Mouse (Mus musculus): ENCODE measurements around the gene Fkbp2. TPM values are rescaled to one million over a fixed set of nuclear protein-coding genes. Genes with fewer than 3 reads are reported as not detected.

The Fkbp2 gene
- polyA plus RNA-seq, 1 experiment from 2014 or later: 147 TPM

- Histone ChIP-seq H3K27ac (replicated peaks) (no peak overlapping the region), H3K4me3 (peak overlapping the region; percentile 47), H3K9ac (peak overlapping the region; percentile 57; the same call in 1 of the 2 replicates), H3K9me3 (no peaks in the 10 kb centered on the region), H3K4me1 (replicated peaks) (peaks cover 23% of the 10 kb centered on the region), H3K27me3 (peaks cover 75% of the 10 kb centered on the region), H3K36me3 (no peaks in the 10 kb centered on the region), H3K4me2 (peak overlapping the region; percentile 84)
- no peak for ATAC-seq (ENCODE audit: low FRiP score, low read depth)
- WGBS: 30% methylated on average over 4 of the region's 4 CpGs
Observed at GRCm38 (mm10) chr19:6933102-6933435, 47.2 kb downstream of the Fkbp2 start.

GRCm38 (mm10) chr19:6932018-6932417, 48.3 kb downstream of the Fkbp2 start:
- H3K9ac ChIP-seq: no peak overlapping the region

GRCm38 (mm10) chr19:6931002-6931401, 49.3 kb downstream of the Fkbp2 start:
- H3K9me3 ChIP-seq: no peaks in the 10 kb centered on the region
- no peak overlapping the region for H3K9ac ChIP-seq
- H3K4me1 ChIP-seq (replicated peaks): peaks cover 25% of the 10 kb centered on the region
- WGBS: 11% methylated on average over 1 of the region's 2 CpGs
- no peak overlapping the region for H3K4me2 ChIP-seq
- no peak for ATAC-seq (ENCODE audit: low FRiP score, low read depth)
- peaks cover 82% of the 10 kb centered on the region for H3K27me3 ChIP-seq
- no peak overlapping the region for H3K27ac ChIP-seq (replicated peaks)
- H3K36me3 ChIP-seq: no peaks in the 10 kb centered on the region
- no peak overlapping the region for H3K4me3 ChIP-seq

More at GRCm38 (mm10) chr19:6932018-6932417, 48.3 kb downstream of the Fkbp2 start:
- no peak overlapping the region for H3K4me2 ChIP-seq
- H3K9me3 ChIP-seq: no peaks in the 10 kb centered on the region
- no peak overlapping the region for H3K27ac ChIP-seq (replicated peaks)
- H3K27me3 ChIP-seq: peaks cover 80% of the 10 kb centered on the region
- no peaks in the 10 kb centered on the region for H3K36me3 ChIP-seq
- WGBS: 42% methylated on average over 1 of the region's 1 CpGs
- ATAC-seq (ENCODE audit: low FRiP score, low read depth): no peak
- H3K4me1 ChIP-seq (replicated peaks): peaks cover 17% of the 10 kb centered on the region
- no peak overlapping the region for H3K4me3 ChIP-seq

- no peak for ATAC-seq (ENCODE audit: low FRiP score, low read depth)
- 14% methylated on average over 9 of the region's 9 CpGs for WGBS
- peaks cover 23% of the 10 kb centered on the region for H3K4me1 ChIP-seq (replicated peaks)
- H3K27me3 ChIP-seq: peaks cover 91% of the 10 kb centered on the region
- H3K27ac ChIP-seq (replicated peaks): no peak overlapping the region
- H3K4me3 ChIP-seq: no peak overlapping the region
- H3K9me3 ChIP-seq: no peaks in the 10 kb centered on the region
- H3K4me2 ChIP-seq: no peak overlapping the region
- no peak overlapping the region for H3K9ac ChIP-seq
- no peaks in the 10 kb centered on the region for H3K36me3 ChIP-seq
Observed at GRCm38 (mm10) chr19:6928080-6928479, 52.2 kb downstream of the Fkbp2 start.

Other genes starting within 250 kb of the Fkbp2 start
- gene Rps6ka4, start 139.9 kb downstream of the Fkbp2 start, polyA plus RNA-seq (2015; fragmentation: Nextera tagmentation; extraction: Ambion mirVana): 13.3 and 15.8 TPM in 2 replicates
- gene Ccdc88b, start 122.3 kb downstream of the Fkbp2 start, polyA plus RNA-seq (2015; fragmentation: Nextera tagmentation; extraction: Ambion mirVana): 0.79 and 1.1 TPM in 2 replicates
- gene Trmt112, start 70.8 kb downstream of the Fkbp2 start, polyA plus RNA-seq (2015; fragmentation: Nextera tagmentation; extraction: Ambion mirVana): 104 TPM in 2 replicates
- gene Prdx5, start 70.4 kb downstream of the Fkbp2 start, polyA plus RNA-seq (2015; fragmentation: Nextera tagmentation; extraction: Ambion mirVana): 375 and 392 TPM in 2 replicates
- 17.5 and 18.7 TPM in 2 replicates for gene Esrra, start 58.7 kb downstream of the Fkbp2 start, polyA plus RNA-seq (2015; fragmentation: Nextera tagmentation; extraction: Ambion mirVana)
- 2.0 and 3.1 TPM in 2 replicates for gene Catsperz, start 55.1 kb downstream of the Fkbp2 start, polyA plus RNA-seq (2015; fragmentation: Nextera tagmentation; extraction: Ambion mirVana)
- 9.0 and 13.1 TPM in 2 replicates for gene Kcnk4, start 46.0 kb downstream of the Fkbp2 start, polyA plus RNA-seq (2015; fragmentation: Nextera tagmentation; extraction: Ambion mirVana)
- 90.1 and 99.1 TPM in 2 replicates for gene Bad, start 38.6 kb downstream of the Fkbp2 start, polyA plus RNA-seq (2015; fragmentation: Nextera tagmentation; extraction: Ambion mirVana)
- 64.0 and 79.2 TPM in 2 replicates for gene Gpr137, start 38.0 kb downstream of the Fkbp2 start, polyA plus RNA-seq (2015; fragmentation: Nextera tagmentation; extraction: Ambion mirVana)
- 210 and 211 TPM in 2 replicates for gene Ppp1r14b, start 5.5 kb downstream of the Fkbp2 start, polyA plus RNA-seq (2015; fragmentation: Nextera tagmentation; extraction: Ambion mirVana)
- 13.6 and 14.0 TPM in 2 replicates for gene Plcb3, start 4.0 kb downstream of the Fkbp2 start, polyA plus RNA-seq (2015; fragmentation: Nextera tagmentation; extraction: Ambion mirVana)
- 63.9 and 67.5 TPM in 2 replicates for gene Vegfb, start 7.2 kb upstream of the Fkbp2 start, polyA plus RNA-seq (2015; fragmentation: Nextera tagmentation; extraction: Ambion mirVana)
- gene Dnajc4, start 12.1 kb upstream of the Fkbp2 start, polyA plus RNA-seq (2015; fragmentation: Nextera tagmentation; extraction: Ambion mirVana): 23.7 and 24.2 TPM in 2 replicates
- gene Nudt22, start 15.6 kb upstream of the Fkbp2 start, polyA plus RNA-seq (2015; fragmentation: Nextera tagmentation; extraction: Ambion mirVana): 22.8 and 23.9 TPM in 2 replicates
- gene Trpt1, start 15.6 kb upstream of the Fkbp2 start, polyA plus RNA-seq (2015; fragmentation: Nextera tagmentation; extraction: Ambion mirVana): 21.5 and 21.8 TPM in 2 replicates
- 4.5 and 5.2 TPM in 2 replicates for gene Fermt3, start 39.0 kb upstream of the Fkbp2 start, polyA plus RNA-seq (2015; fragmentation: Nextera tagmentation; extraction: Ambion mirVana)
- gene Stip1, start 59.5 kb upstream of the Fkbp2 start, polyA plus RNA-seq (2015; fragmentation: Nextera tagmentation; extraction: Ambion mirVana): 218 and 229 TPM in 2 replicates
- 5.5 and 6.1 TPM in 2 replicates for gene Macrod1, start 76.3 kb upstream of the Fkbp2 start, polyA plus RNA-seq (2015; fragmentation: Nextera tagmentation; extraction: Ambion mirVana)
- gene Flrt1, start 125.2 kb upstream of the Fkbp2 start, polyA plus RNA-seq (2015; fragmentation: Nextera tagmentation; extraction: Ambion mirVana): 9.8 and 11.1 TPM in 2 replicates
- 233 and 239 TPM in 2 replicates for gene Otub1, start 225.8 kb upstream of the Fkbp2 start, polyA plus RNA-seq (2015; fragmentation: Nextera tagmentation; extraction: Ambion mirVana)
- 1,050 and 1,125 TPM in 2 replicates for gene Cox8a, start 237.1 kb upstream of the Fkbp2 start, polyA plus RNA-seq (2015; fragmentation: Nextera tagmentation; extraction: Ambion mirVana)

Measured in hindbrain, embryonic 15.5 days (tissue).